Mouse (Mus musculus) limb, embryonic 14.5 days (tissue): ENCODE results near the gene Gm2012. TPM values are rescaled to one million over a fixed set of nuclear protein-coding genes. Genes with fewer than 3 reads are reported as not detected.
"Not testable (repeated sequence)": the region's sequence is repeated elsewhere in the genome, so short reads cannot be mapped to it uniquely, and the experiment has no call there.

Experiments used
- ATAC-seq: fragments of 200-750 bp; cut with Nextera tagmentation; 2 replicates; pipeline ENCODE4 v1.8.0; 2017; ENCODE audit warnings: low read depth, moderate number of reproducible peaks, moderate TSS enrichment; ENCODE audit not compliant: low FRiP score
- DNase-seq: peaks from one replicate; pipeline ENCODE4 v3.0.0-alpha.2; 2015; ENCODE audit warnings: low spot score
- H3K27ac ChIP-seq: fragments of 300-500 bp; sonication (generic); replicated peaks from 2 replicates; pipeline ENCODE4 v1.5.1; 2014; ENCODE audit warnings: low read depth, mild to moderate bottlenecking, low read length, moderate library complexity, mixed read lengths
- H3K27me3 ChIP-seq: fragments of 300-500 bp; sonication (generic); 2 replicates; pipeline ENCODE4 v1.6.1; 2014; ENCODE audit warnings: low read length, mixed read lengths; ENCODE audit not compliant: control insufficient read depth, insufficient read depth
- H3K36me3 ChIP-seq: fragments of 300-500 bp; sonication (generic); 2 replicates; pipeline ENCODE4 v1.6.1; 2014; ENCODE audit warnings: mild to moderate bottlenecking, low read length, moderate library complexity, mixed read lengths; ENCODE audit not compliant: control insufficient read depth, insufficient read depth
- H3K4me1 ChIP-seq: fragments of 300-500 bp; sonication (generic); 2 replicates; pipeline ENCODE4 v1.6.1; 2014; ENCODE audit warnings: antibody characterized with exemption, low read length, mixed read lengths; ENCODE audit not compliant: control insufficient read depth, insufficient read depth
- H3K4me2 ChIP-seq: fragments of 300-500 bp; sonication (generic); replicated peaks from 2 replicates; pipeline ENCODE4 v1.6.1; 2014; ENCODE audit warnings: low read depth, mild to moderate bottlenecking, low read length, moderate library complexity; ENCODE audit not compliant: severe bottlenecking
- H3K4me3 ChIP-seq: fragments of 300-500 bp; sonication (generic); replicated peaks from 2 replicates; pipeline ENCODE4 v1.5.1; 2014; ENCODE audit warnings: low read length
- H3K9ac ChIP-seq: fragments of 300-500 bp; sonication (generic); 2 replicates; pipeline ENCODE4 v1.6.1; 2014; ENCODE audit warnings: mild to moderate bottlenecking, low read depth, low read length, moderate library complexity; ENCODE audit not compliant: severe bottlenecking
- H3K9me3 ChIP-seq: fragments of 300-500 bp; sonication (generic); 2 replicates; pipeline ENCODE4 v1.6.1; 2016; ENCODE audit warnings: low read length; ENCODE audit not compliant: control insufficient read depth
- WGBS: fragments of 180-500 bp; shearing (Covaris S2); extraction: QIAGEN DNeasy Blood & Tissue Kit; methylation state at CpG from one replicate; pipeline ENCODE4 v1.1.7; 2014; 5-methylcytosine and 5-hydroxymethylcytosine counted together
- microRNA-seq: library from miRNA; unstranded; fragments of <30 nt; microRNA quantifications from one replicate; pipeline ENCODE4, GENCODE M21; 2016
- polyA plus RNA-seq, 2 experiments: library from polyadenylated mRNA; depleted of rRNA in 1 of 2; stranded (reverse) in 1 of 2; unstranded in 1 of 2; fragments of >200 nt; fragmentation: Nextera tagmentation in 1 of 2; extraction: Ambion mirVana in 1 of 2; gene quantifications; 2 replicates each; pipeline versions ENCODE4 v1.2.1 to v1.2.3; 2012 to 2014

Gm2012 gene
- not detected in 2 replicates for polyA plus RNA-seq (2012; rRNA removed)
- polyA plus RNA-seq (2014; fragmentation: Nextera tagmentation; extraction: Ambion mirVana), result not detected in 2 replicates

GRCm38 (mm10) chrX:26231255-26231654, at the start of gene Gm2012:
Gene Gm2012 (minus strand): TSS chrX:26231355.
- not testable (repeated sequence) for H3K4me1 ChIP-seq, H3K27ac ChIP-seq, H3K27me3 ChIP-seq, H3K36me3 ChIP-seq, H3K9ac ChIP-seq, H3K9me3 ChIP-seq, H3K4me2 ChIP-seq, DNase-seq, ATAC-seq, H3K4me3 ChIP-seq
- WGBS, result 100% methylated on average over 1 of the region's 5 CpGs

GRCm38 (mm10) chrX:26159146-26159545, 72.0 kb downstream of the Gm2012 start:
- H3K27ac ChIP-seq, H3K4me3 ChIP-seq, H3K27me3 ChIP-seq, H3K9ac ChIP-seq, ATAC-seq, H3K4me2 ChIP-seq, H3K9me3 ChIP-seq, H3K36me3 ChIP-seq, DNase-seq, H3K4me1 ChIP-seq: not testable (repeated sequence)
- 78% methylated on average over 12 of the region's 12 CpGs for WGBS

Small RNA genes within 50 kb of the gene (microRNA-seq; reads per million reads assigned to microRNA genes)
- not detected for gene Gm26302

Other genes starting within 250 kb of the Gm2012 start
- gene Gm5168, start 180.3 kb downstream of the Gm2012 start, polyA plus RNA-seq (2012; rRNA removed), result not detected in 2 replicates
- not detected in 2 replicates for gene Gm5168, start 180.3 kb downstream of the Gm2012 start, polyA plus RNA-seq (2014; fragmentation: Nextera tagmentation; extraction: Ambion mirVana)
- not detected in 2 replicates for gene Gm2030, start 78.7 kb upstream of the Gm2012 start, polyA plus RNA-seq (2012; rRNA removed)
- not detected in 2 replicates for gene Gm2030, start 78.7 kb upstream of the Gm2012 start, polyA plus RNA-seq (2014; fragmentation: Nextera tagmentation; extraction: Ambion mirVana)